ENCODE assay signal across 34 mouse cellular contexts in the genomic region with DNA sequence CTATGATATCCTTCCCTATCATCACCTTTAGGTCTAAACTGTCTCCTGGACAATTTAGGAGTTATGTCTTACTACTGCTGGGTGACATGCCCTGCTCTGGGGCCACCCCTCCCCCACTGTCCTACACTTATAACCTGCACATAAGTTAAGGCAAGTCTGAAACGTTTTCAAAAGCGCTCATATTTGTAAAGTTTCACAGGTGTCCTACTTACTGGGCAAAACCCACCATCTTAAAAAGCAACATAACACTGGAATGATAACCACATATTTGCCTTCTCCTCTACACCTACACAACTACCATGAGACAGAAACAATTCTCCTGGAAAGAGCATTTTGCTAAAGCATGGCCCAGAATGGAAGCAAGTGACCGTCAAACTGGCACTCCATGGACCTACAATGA.
"Had no signal": no experiment of that assay in that cellular context is flagged by ENCODE, and none has a peak within 500 bp of the region (broad histone marks: within the 10 kb centered on the region; RNA-seq: fewer than 3 reads in every experiment).

No protein-coding gene starts in this region.

- H3K9ac ChIP-seq: heart, embryonic 12.5 days; heart, embryonic 13.5 days; heart, embryonic 15.5 days; hindbrain, embryonic 12.5 days; hindbrain, embryonic 13.5 days; hindbrain, embryonic 14.5 days; hindbrain, embryonic 15.5 days; intestine, embryonic 15.5 days; kidney, embryonic 15.5 days had no signal

- H3K9me3 ChIP-seq: heart, embryonic 10.5 days; heart, embryonic 12.5 days; heart, embryonic 13.5 days; heart, embryonic 15.5 days; hindbrain, embryonic 10.5 days; hindbrain, embryonic 12.5 days; hindbrain, embryonic 13.5 days; hindbrain, embryonic 15.5 days; intestine, embryonic 15.5 days; kidney, embryonic 15.5 days had no signal

- H3K4me3 ChIP-seq: heart, embryonic 10.5 days; heart, embryonic 12.5 days; heart, embryonic 13.5 days; heart, embryonic 15.5 days; hindbrain, embryonic 10.5 days; hindbrain, embryonic 12.5 days; hindbrain, embryonic 13.5 days; hindbrain, embryonic 15.5 days; intestine, embryonic 15.5 days; kidney, embryonic 15.5 days; layer of hippocampus, adult 2 months; left cerebral cortex, adult 2 months had no signal

- DNase-seq: heart, postnatal 10 days; heart, postnatal 14 days; heart, postnatal 36 days; heart, postnatal 4 days; kidney, adult 11 months; kidney, adult 18-20 months; kidney, adult 2 months; kidney, adult 8-10 months; kidney, adult 9 months; kidney, postnatal 10 days; kidney, postnatal 14 days; kidney, postnatal 25 days; kidney, postnatal 36 days; kidney, postnatal 4 days; layer of hippocampus, adult 9-11 months; layer of hippocampus, postnatal 36 days had no signal

- H3K27ac ChIP-seq: heart, embryonic 10.5 days; heart, embryonic 13.5 days; heart, embryonic 15.5 days; hindbrain, embryonic 10.5 days; hindbrain, embryonic 12.5 days; hindbrain, embryonic 13.5 days; hindbrain, embryonic 14.5 days; hindbrain, embryonic 15.5 days; intestine, embryonic 15.5 days; kidney, embryonic 15.5 days; kidney, postnatal 0 days; layer of hippocampus, adult 2 months; left cerebral cortex, adult 2 months had no signal

- ATAC-seq: inflammation-experienced regulatory T-cells, adult 6 months; intestine, embryonic 15.5 days; intestine, embryonic 16.5 days; intestine, postnatal 0 days had no signal

- H3K36me3 ChIP-seq: heart, embryonic 15.5 days; hindbrain, embryonic 12.5 days; hindbrain, embryonic 13.5 days; hindbrain, embryonic 15.5 days; intestine, embryonic 15.5 days; kidney, embryonic 15.5 days had no signal

- H3K27me3 ChIP-seq: heart, embryonic 12.5 days; heart, embryonic 13.5 days; heart, embryonic 15.5 days; hindbrain, embryonic 12.5 days; hindbrain, embryonic 13.5 days; hindbrain, embryonic 15.5 days; intestine, embryonic 15.5 days; kidney, embryonic 15.5 days had no signal

- H3K4me2 ChIP-seq: heart, embryonic 11.5 days; heart, embryonic 12.5 days; hindbrain, embryonic 12.5 days; hindbrain, embryonic 13.5 days; hindbrain, embryonic 14.5 days; hindbrain, embryonic 15.5 days; intestine, embryonic 15.5 days; kidney, embryonic 15.5 days had no signal
